Comparison of ENCODE assay signal across 7 mouse cellular contexts in the genomic region with DNA sequence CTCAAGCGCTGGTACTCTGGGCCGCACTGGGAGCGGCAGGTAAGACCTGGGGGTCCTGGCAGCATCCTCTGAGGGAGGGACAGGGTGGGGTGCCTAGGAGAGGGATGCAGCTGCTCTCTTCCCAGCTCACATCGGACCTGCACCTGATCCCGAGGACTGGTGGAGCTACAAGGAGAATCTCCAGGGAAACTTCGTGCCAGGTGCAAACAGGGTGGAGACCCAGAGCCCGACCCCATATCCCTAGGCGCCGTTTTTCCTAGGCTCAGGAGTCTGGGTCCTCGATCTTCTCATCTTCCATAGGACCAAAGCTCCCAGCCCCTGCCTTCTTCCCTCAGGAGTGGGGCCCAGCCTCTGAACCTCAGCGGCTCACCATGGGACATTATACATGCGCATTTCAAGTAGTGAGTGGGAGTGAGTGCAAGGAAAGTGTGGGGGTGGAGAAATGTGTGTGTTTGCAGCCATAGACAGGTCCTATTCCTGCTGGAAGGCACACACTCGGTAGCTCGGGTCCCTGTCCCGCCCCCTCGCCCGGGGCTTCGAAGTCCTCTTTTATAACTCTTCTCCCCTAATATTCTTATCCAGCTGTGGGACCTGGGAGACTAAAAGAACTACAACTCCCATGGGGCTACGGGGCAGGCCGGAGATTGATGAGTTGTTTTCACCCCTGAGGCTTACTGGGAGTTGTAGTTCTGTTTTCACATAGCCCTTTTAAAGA. TPM values are rescaled to one million over a fixed set of nuclear protein-coding genes. Genes with fewer than 3 reads are reported as not detected.
DNase-seq lines count a peak whose midpoint lies in the region; ATAC-seq lines count a peak whose summit lies in the region.

No protein-coding gene starts in this region.

- peak overlapping the region; percentile 88 for H3K27ac ChIP-seq in hindbrain, embryonic 15.5 days (replicated peaks)

- no peak for ATAC-seq in hindbrain, embryonic 15.5 days (ENCODE audit: low FRiP score, low read depth)

- peaks cover 52% of the 10 kb centered on the region for H3K4me1 ChIP-seq in hindbrain, embryonic 15.5 days (replicated peaks)

- H3K4me3 ChIP-seq in hindbrain, embryonic 15.5 days, result peak overlapping the region; percentile 53

- H3K27me3 ChIP-seq in hindbrain, embryonic 15.5 days, result no peaks in the 10 kb centered on the region

- H3K9ac ChIP-seq in hindbrain, embryonic 15.5 days, result peak overlapping the region; percentile 74

- peak overlapping the region; percentile 95 for H3K4me2 ChIP-seq in hindbrain, embryonic 15.5 days

- H3K36me3 ChIP-seq in hindbrain, embryonic 15.5 days, result no peaks in the 10 kb centered on the region

- under 1% methylated on average over 19 of the region's 20 CpGs for WGBS in hindbrain, embryonic 15.5 days

- DNase-seq in MEL-GATA-1-ER (ENCODE audit: extremely low read depth, low read depth), result peak; percentile 63
- peak; percentile 89 for DNase-seq in cerebellum, adult 9-11 months
- peak; percentile 79 to 89 for DNase-seq in frontal cortex, postnatal 36 days (ENCODE audit: low spot score in 2 of 2)
- peak; percentile 74 to 86 for DNase-seq in left cerebral cortex, adult 18-20 months (ENCODE audit: low spot score in 2 of 2)
- peak; percentile 94 for DNase-seq in lung, postnatal 36 days
- peak; percentile 66 for DNase-seq in right cerebral cortex, postnatal 14 days

- no peaks in the 10 kb centered on the region for H3K9me3 ChIP-seq in hindbrain, embryonic 15.5 days

RNA-seq across cellular contexts. Expression of a gene that starts 0.8 kb away (rescaled TPM):
- 58.6 and 67.3 TPM in 2 replicates for polyA plus RNA-seq in hindbrain, embryonic 15.5 days (2015; fragmentation: Nextera tagmentation; extraction: Ambion mirVana)
- total RNA-seq in left cerebral cortex, adult 18-20 months (2021), result 100 to 1,000 TPM; 215 to 220 TPM

RNA-seq across cellular contexts. Expression of a gene that starts 4.4 kb away (rescaled TPM):
- 2.9 and 4.1 TPM in 2 replicates for polyA plus RNA-seq in hindbrain, embryonic 15.5 days (2015; fragmentation: Nextera tagmentation; extraction: Ambion mirVana)
- total RNA-seq in left cerebral cortex, adult 18-20 months (2021), result 10 to 100 TPM; 63.1 to 84.6 TPM

RNA-seq across cellular contexts. Expression of a gene that starts 6.3 kb away (rescaled TPM):
- polyA plus RNA-seq in hindbrain, embryonic 15.5 days (2015; fragmentation: Nextera tagmentation; extraction: Ambion mirVana), result 0.35 and 0.89 TPM in 2 replicates
- 1 to 10 TPM; 1.2 to 1.7 TPM for total RNA-seq in left cerebral cortex, adult 18-20 months (2021)

RNA-seq across cellular contexts. Expression of a gene that starts 14.8 kb away (rescaled TPM):
- polyA plus RNA-seq in hindbrain, embryonic 15.5 days (2015; fragmentation: Nextera tagmentation; extraction: Ambion mirVana), result 528 and 575 TPM in 2 replicates
- 100 to 1,000 TPM; 331 to 369 TPM for total RNA-seq in left cerebral cortex, adult 18-20 months (2021)

RNA-seq across cellular contexts. Expression of a gene that starts 16.6 kb away (rescaled TPM):
- 1.4 and 1.6 TPM in 2 replicates for polyA plus RNA-seq in hindbrain, embryonic 15.5 days (2015; fragmentation: Nextera tagmentation; extraction: Ambion mirVana)
- total RNA-seq in left cerebral cortex, adult 18-20 months (2021), result 10 to 100 TPM; 11.1 to 13.3 TPM
